Mouse (Mus musculus) heart, embryonic 16.5 days (tissue): ENCODE measurements around the gene Emilin2. TPM values are rescaled to one million over a fixed set of nuclear protein-coding genes. Genes with fewer than 3 reads are reported as not detected.

Source experiments
- ATAC-seq: fragments of 200-750 bp; cut with Nextera tagmentation; replicated peaks from 2 replicates; pipeline ENCODE4 v1.8.0; 2017; ENCODE audit warnings: moderate number of reproducible peaks; ENCODE audit not compliant: insufficient read depth, low FRiP score; ENCODE audit errors: extremely low read depth
- H3K27ac ChIP-seq: fragments of 300-500 bp; sonication (generic); 2 replicates; pipeline ENCODE4 v1.5.1; 2014; ENCODE audit warnings: mild to moderate bottlenecking, low read length, control low read depth, moderate library complexity
- H3K27me3 ChIP-seq: fragments of 300-500 bp; sonication (generic); 2 replicates; pipeline ENCODE4 v1.6.1; 2014; ENCODE audit warnings: low read length, mixed read lengths; ENCODE audit not compliant: control insufficient read depth, insufficient read depth
- H3K36me3 ChIP-seq: fragments of 300-500 bp; sonication (generic); 2 replicates; pipeline ENCODE4 v1.6.1; 2014; ENCODE audit not compliant: control insufficient read depth, insufficient read depth
- H3K4me1 ChIP-seq: fragments of 300-500 bp; sonication (generic); 2 replicates; pipeline ENCODE4 v1.6.1; 2014; ENCODE audit warnings: low read length, mixed read lengths; ENCODE audit not compliant: control insufficient read depth, insufficient read depth
- H3K4me2 ChIP-seq: fragments of 300-500 bp; sonication (generic); 2 replicates; pipeline ENCODE4 v1.6.1; 2014; ENCODE audit warnings: low read depth, mild to moderate bottlenecking, control low read depth, low read length
- H3K4me3 ChIP-seq: fragments of 300-500 bp; sonication (generic); 2 replicates; pipeline ENCODE4 v1.5.1; 2014; ENCODE audit warnings: mild to moderate bottlenecking, control low read depth, low read length
- H3K9ac ChIP-seq: fragments of 300-500 bp; sonication (generic); 2 replicates; pipeline ENCODE4 v1.6.1; 2014; ENCODE audit warnings: low read length, control low read depth
- H3K9me3 ChIP-seq: fragments of 300-500 bp; sonication (generic); replicated peaks from 2 replicates; pipeline ENCODE4 v1.6.1; 2016; ENCODE audit warnings: low read length; ENCODE audit not compliant: control insufficient read depth
- WGBS: fragments of 180-500 bp; shearing (Covaris S2); extraction: QIAGEN DNeasy Blood & Tissue Kit; methylation state at CpG from one replicate; pipeline ENCODE4 v1.1.7; 2014; 5-methylcytosine and 5-hydroxymethylcytosine counted together
- polyA plus RNA-seq: library from polyadenylated mRNA; unstranded; fragments of >200 nt; fragmentation: Nextera tagmentation; extraction: Ambion mirVana; gene quantifications from 2 replicates; pipeline ENCODE4 v1.2.1, GENCODE M21; 2015

Gene Emilin2
- polyA plus RNA-seq, 1 experiment from 2014 or later, result 35.5 TPM

DNA sequence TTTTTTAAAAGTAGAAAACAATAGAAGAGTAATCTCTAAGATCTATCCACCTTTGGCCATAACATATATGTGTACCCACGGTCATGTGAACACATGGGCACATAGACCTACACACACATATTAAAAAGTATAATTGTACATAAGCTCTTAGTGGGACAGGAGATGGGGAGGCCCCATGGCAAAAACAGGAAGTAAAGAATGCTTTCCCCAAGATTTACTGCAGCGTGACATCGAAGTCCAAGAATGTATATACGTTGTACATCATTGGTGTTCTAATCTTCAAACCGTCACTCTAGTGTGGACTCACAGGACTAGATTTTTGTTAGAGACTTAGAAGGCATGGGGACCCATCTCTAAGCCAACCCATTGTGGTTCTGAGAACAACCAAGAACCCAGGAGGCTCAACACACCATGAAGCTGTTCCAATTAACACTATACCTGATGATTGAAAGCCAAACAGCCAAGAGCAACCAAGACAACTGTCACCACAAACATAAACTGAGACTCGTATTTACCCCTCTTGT lies 19.8 kb downstream of the Emilin2 start:
- Histone ChIP-seq H3K4me3 (no peak overlapping the region), H3K4me2 (peak overlapping the region; percentile 15; the same call in 1 of the 2 replicates), H3K4me1 (peaks cover 47% of the 10 kb centered on the region), H3K27ac (peak overlapping the region; percentile 60), H3K9ac (no peak overlapping the region), H3K36me3 (no peaks in the 10 kb centered on the region), H3K27me3 (no peaks in the 10 kb centered on the region), H3K9me3 (no peaks in the 10 kb centered on the region)
- ATAC-seq, result no peak
- WGBS, result 83% methylated on average over 6 of the region's 6 CpGs

DNA sequence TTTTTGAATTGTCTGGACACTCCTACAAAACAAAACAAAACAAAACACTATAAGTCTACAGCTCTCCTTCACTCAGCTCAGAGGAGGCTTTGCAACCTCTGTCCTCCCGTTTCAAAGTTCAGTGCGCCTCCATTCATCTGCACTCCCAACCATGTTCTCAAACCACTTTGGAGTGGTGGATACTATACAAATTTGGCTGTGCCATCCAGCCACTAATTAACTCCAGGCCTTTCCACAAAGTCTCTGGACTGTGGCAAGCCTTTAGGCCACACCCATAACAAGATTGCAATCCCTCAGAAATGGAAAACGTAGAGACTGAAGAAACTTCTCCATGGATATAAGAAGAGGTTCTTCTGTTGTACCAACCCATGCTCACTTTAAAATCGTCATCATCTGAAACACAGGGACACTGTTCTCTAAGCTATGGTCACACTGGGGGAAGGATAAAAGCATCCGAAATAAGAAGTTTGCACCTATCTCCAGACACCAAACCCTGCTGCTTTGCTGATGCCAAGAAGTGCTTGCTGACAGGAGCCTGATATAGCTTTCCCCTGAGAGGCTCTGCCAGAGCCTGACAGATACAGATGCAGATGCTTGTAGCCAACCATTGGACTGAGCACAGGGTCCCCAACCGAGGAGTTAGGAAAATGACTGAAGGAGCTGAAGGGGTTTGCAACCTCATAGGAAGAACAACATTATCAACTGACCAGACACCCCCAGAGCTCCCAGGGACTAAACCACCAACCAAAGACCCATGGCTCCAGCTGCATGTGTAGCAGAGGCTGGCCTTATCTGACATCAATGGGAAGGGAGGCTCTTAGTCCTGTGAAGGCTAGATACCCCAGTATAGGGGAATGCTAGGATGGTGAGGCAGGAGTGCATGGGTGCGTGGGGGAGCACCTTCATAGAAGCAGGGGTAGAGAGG lies 21.0 kb downstream of the Emilin2 start:
- WGBS, result 38% methylated on average over 7 of the region's 7 CpGs
- Histone ChIP-seq H3K27me3 (no peaks in the 10 kb centered on the region), H3K4me3 (no peak overlapping the region), H3K9ac (no peak overlapping the region), H3K4me2 (peak overlapping the region; percentile 15), H3K27ac (peak overlapping the region; percentile 68), H3K4me1 (peaks cover 57% of the 10 kb centered on the region), H3K9me3 (no peaks in the 10 kb centered on the region), H3K36me3 (no peaks in the 10 kb centered on the region)
- ATAC-seq, result no peak; the same call in 1 of the 2 replicates

DNA sequence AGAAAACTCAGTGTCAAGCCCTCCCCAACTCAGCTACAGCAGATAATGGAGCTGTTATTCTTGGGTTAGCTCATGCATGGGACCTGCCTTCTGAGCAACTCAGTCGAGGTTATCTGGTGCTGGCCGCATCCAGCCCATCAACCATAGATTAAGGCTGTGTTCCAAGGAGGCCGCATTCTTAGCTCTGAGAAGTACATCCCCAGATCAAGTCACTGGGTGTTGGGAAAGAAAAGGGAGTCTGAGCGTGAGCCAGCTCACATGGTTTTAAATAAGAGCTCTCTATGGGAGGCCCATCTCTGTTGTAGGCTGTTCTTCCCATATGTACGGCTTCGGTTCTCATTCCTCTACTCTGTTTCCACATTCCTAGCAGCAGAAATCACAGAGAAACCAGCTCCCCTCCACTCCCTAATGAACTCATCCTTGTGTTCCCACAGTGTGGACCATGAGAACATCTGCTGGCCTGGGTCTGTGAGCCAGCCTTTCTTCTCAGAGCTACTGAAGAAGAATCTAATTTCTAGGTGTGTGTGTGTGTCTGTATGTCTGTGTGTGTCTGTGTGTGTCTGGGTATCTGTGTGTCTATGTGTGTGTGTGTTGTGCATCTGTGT lies 22.1 kb downstream of the Emilin2 start:
- WGBS, result 56% methylated on average over 6 of the region's 6 CpGs
- no peak overlapping the region for H3K27ac ChIP-seq
- no peak overlapping the region for H3K9ac ChIP-seq
- peaks cover 68% of the 10 kb centered on the region for H3K4me1 ChIP-seq
- no peak overlapping the region for H3K4me2 ChIP-seq
- no peaks in the 10 kb centered on the region for H3K36me3 ChIP-seq
- H3K9me3 ChIP-seq, result no peaks in the 10 kb centered on the region
- H3K4me3 ChIP-seq, result no peak overlapping the region
- ATAC-seq, result no peak
- no peaks in the 10 kb centered on the region for H3K27me3 ChIP-seq

DNA sequence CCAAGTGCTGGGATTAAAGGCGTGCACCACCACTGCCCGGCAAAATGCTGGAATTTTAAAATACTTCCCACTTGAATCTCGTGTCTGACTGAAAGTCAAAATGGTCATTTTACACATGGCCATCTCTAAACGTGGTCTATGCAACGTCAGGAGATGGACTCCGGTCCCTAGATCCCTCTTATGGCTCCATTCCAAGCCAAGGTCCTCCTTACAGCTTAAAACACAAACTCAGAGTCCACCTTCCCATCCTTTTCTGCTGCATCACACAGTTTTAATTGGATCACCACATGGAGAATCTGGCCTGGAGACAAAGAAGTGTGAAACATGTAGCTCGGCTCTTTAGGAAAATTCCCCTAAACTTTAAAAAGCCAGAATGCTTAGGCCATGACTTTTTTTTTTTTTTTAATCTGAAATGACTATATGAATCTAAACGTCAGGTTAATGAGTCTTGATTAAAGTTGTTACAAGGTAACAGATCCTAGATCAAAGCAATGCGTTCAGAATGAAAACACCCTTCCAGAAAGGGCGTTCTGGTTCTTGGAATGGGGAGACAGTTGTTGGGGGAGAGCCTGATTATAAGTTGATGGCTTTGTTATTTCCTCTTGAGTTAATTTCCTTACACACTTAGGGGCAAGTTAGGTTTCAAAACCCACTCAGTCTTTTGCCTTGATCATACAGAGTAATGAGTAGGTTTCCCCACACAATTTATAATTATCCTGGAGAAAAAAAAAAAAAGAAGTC lies 22.8 kb downstream of the Emilin2 start:
- Histone ChIP-seq H3K27me3 (no peaks in the 10 kb centered on the region), H3K9ac (no peak overlapping the region), H3K9me3 (no peaks in the 10 kb centered on the region), H3K36me3 (no peaks in the 10 kb centered on the region), H3K4me1 (peaks cover 75% of the 10 kb centered on the region), H3K4me3 (no peak overlapping the region), H3K27ac (no peak overlapping the region), H3K4me2 (no peak overlapping the region)
- ATAC-seq, result no peak
- WGBS, result 80% methylated on average over 10 of the region's 10 CpGs

DNA sequence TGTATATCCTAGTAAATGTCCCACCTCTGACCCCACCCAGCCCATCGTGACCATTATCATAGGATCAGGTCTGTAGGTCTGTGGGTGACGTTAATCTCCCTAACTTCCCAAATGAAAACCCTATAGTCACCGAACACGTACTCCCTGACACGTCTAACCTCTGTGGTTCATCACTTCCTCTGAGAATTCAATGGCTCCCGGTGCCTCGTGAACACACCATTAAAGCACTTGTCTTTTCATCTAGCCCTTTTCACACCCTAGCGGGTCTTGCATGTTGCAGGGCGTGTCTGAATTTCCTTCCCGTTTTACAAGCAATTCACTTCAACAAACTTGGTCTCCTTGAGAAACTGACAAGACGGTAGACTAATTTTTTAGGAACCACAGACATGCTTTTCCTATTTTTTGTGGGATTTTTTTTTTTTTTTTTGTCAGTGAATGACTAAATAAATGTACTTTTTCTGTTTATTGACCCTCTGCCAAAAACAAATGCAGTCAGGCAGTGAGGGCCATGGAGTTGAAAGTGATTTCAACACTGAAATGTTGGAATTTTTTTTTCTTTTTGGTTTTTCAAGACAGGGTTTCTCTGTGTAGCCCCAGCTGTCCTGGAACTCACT lies 23.5 kb downstream of the Emilin2 start:
- no peak for ATAC-seq
- Histone ChIP-seq H3K9me3 (no peaks in the 10 kb centered on the region), H3K4me1 (peaks cover 78% of the 10 kb centered on the region), H3K4me3 (no peak overlapping the region), H3K36me3 (no peaks in the 10 kb centered on the region), H3K4me2 (no peak overlapping the region), H3K9ac (no peak overlapping the region), H3K27ac (no peak overlapping the region), H3K27me3 (no peaks in the 10 kb centered on the region)
- WGBS, result 82% methylated on average over 11 of the region's 11 CpGs

DNA sequence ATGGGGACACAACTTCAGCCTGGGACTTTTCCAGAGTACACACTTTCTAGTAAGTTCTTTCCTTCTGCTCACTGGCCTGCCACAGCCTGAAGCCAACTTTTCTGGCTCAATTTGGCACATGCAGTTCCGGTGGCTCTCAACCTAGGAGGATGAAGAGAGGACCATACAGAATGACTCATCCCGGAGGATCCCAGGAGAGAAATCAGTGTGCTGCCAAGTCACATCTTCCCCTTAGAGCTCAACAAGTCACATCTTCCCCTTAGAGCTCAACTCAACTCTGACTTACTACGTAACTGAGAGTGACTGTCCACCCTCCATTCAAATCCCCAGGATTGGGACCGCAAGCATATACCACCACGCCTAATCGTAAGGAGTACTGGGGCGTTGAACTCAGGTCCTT lies 24.2 kb downstream of the Emilin2 start:
- Histone ChIP-seq H3K4me1 (peaks cover 75% of the 10 kb centered on the region), H3K9me3 (no peaks in the 10 kb centered on the region), H3K36me3 (no peaks in the 10 kb centered on the region), H3K27me3 (no peaks in the 10 kb centered on the region), H3K9ac (no peak overlapping the region), H3K27ac (no peak overlapping the region), H3K4me3 (no peak overlapping the region), H3K4me2 (no peak overlapping the region)
- no peak for ATAC-seq
- WGBS, result 89% methylated on average over 7 of the region's 7 CpGs

DNA sequence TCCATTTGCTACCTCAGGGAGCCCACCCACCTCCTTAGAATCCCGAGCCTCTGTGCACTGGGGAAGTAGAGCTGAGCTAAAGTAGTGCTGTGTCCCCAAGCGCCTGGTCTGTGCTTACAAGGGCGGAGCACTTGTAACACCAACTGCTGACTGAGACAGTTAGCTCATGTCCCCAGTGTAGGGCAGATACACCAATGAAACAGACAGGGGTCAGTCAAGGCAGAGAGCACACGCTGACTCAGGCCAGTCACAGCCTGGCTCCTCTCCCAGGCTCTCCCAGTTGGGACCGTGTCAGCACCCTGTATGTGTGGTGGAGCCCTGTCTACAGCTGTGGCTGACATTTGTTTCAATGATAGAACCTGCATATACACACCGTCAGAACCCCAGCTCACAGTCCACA lies 25.8 kb downstream of the Emilin2 start:
- Histone ChIP-seq H3K4me3 (no peak overlapping the region), H3K4me1 (peaks cover 65% of the 10 kb centered on the region), H3K9ac (peak overlapping the region; percentile 23; the same call in 1 of the 2 replicates), H3K4me2 (no peak overlapping the region), H3K27ac (peak overlapping the region; percentile 70), H3K9me3 (no peaks in the 10 kb centered on the region), H3K27me3 (no peaks in the 10 kb centered on the region), H3K36me3 (no peaks in the 10 kb centered on the region)
- WGBS, result 27% methylated on average over 6 of the region's 6 CpGs
- ATAC-seq, result peak; percentile 84

DNA sequence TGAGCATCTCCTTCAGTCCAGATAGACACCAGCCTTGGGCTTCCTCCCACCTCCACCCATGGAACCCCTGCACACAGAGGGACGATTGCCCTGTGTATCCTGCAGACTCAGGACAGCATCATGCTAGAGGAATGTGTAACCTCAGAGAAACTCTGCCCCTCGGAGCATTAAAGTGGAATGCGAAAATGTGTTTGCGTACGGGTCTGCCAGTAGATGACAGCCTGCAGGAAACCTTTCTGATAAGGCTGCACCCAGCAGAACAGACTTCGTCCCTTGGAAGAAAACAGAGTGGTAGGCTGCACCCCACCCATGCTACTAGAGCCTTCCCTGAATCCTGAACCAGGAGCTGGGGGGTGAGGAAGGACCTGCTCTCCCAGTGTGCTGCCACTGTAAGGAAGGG lies 26.9 kb downstream of the Emilin2 start:
- Histone ChIP-seq H3K4me1 (peaks cover 58% of the 10 kb centered on the region), H3K27ac (peak overlapping the region; percentile 70), H3K4me3 (no peak overlapping the region), H3K4me2 (peak overlapping the region; percentile 43), H3K27me3 (no peaks in the 10 kb centered on the region), H3K9ac (no peak overlapping the region), H3K9me3 (no peaks in the 10 kb centered on the region), H3K36me3 (no peaks in the 10 kb centered on the region)
- ATAC-seq, result peak; percentile 29
- 12% methylated on average over 6 of the region's 6 CpGs for WGBS
